ENCODE assay signal across 9 mouse cellular contexts in the genomic region with DNA sequence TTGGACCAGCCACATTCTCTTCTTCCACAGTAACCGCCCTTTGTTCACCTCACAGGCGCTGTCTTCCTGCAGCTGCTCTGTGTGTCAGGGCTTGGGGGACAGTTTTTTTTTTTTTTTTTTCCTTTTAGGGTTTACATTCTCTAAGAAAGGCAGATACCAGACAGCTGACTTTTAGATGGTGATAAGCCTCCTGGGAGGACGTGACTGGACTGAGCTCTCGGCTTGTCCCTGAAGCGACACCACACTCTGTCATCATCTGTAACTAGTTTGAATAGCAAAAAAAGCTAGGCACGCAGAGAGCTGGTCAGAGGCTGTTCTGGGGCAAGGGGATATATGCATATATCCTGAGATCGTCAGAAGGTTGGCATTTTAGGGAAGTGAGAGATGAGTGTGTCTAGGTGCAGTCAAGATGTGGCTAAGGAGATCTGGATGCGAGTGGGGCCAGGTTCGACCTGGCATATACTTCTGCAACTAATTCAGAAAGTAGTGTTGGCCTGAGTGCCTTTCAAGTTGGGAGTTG. TPM values are rescaled to one million over a fixed set of nuclear protein-coding genes. Genes with fewer than 3 reads are reported as not detected.
DNase-seq lines count a peak whose midpoint lies in the region; ATAC-seq and TF ChIP-seq lines count a peak whose summit lies in the region.
"Had no signal": no experiment of that assay in that cellular context is flagged by ENCODE, and none has a peak within 500 bp of the region (broad histone marks: within the 10 kb centered on the region; RNA-seq: fewer than 3 reads in every experiment).

No protein-coding gene starts in this region.

- TF ChIP-seq CTCF in kidney, postnatal 0 days (IDR thresholded peaks at IDR 0.05; ENCODE audit: low read depth), result no peak

- 0 out of 2 replicates have a peak overlapping the region, but pooled peaks have one; percentile 18 for H3K4me2 ChIP-seq in kidney, postnatal 0 days (ENCODE audit: low read length)
- H3K4me2 ChIP-seq in hindbrain, embryonic 11.5 days (replicated peaks; ENCODE audit: low read depth, low read length), result no peak overlapping the region
- H3K4me2 ChIP-seq in neural tube, embryonic 12.5 days (replicated peaks), result no peak overlapping the region; the same call in 1 of the 2 replicates

- no peak overlapping the region for H3K4me3 ChIP-seq in kidney, postnatal 0 days (replicated peaks; ENCODE audit: low read depth, low read length)
- no peak overlapping the region for H3K4me3 ChIP-seq in hindbrain, embryonic 11.5 days (ENCODE audit: low read depth, low read length)
- no peak overlapping the region for H3K4me3 ChIP-seq in neural tube, embryonic 12.5 days

- H3K27ac ChIP-seq in kidney, postnatal 0 days, result peak overlapping the region; percentile 26; the same call in 1 of the 2 replicates
- H3K27ac ChIP-seq in hindbrain, embryonic 11.5 days (ENCODE audit: low read depth, low read length), result peak overlapping the region; percentile 2
- peak overlapping the region; percentile 50; the same call in 1 of the 2 replicates for H3K27ac ChIP-seq in neural tube, embryonic 12.5 days

- peaks cover 26% of the 10 kb centered on the region for H3K4me1 ChIP-seq in kidney, postnatal 0 days (replicated peaks; ENCODE audit: insufficient read depth, low read length)
- H3K4me1 ChIP-seq in hindbrain, embryonic 11.5 days (replicated peaks; ENCODE audit: control insufficient read depth, insufficient read depth, low read length), result peaks cover 8% of the 10 kb centered on the region
- H3K4me1 ChIP-seq in neural tube, embryonic 12.5 days, result peaks cover 32% of the 10 kb centered on the region

- DNase-seq in kidney, postnatal 0 days (ENCODE audit: low spot score), result peak; percentile 17
- no peak for DNase-seq in kidney, postnatal 10 days
- DNase-seq in adrenal gland, postnatal 25 days, result peak; percentile 19
- DNase-seq in hindbrain, embryonic 11.5 days (ENCODE audit: low spot score), result peak; percentile 45
- DNase-seq in frontal cortex, adult 2 months (ENCODE audit: extremely low spot score in 1 of 2, low spot score in 1 of 2), result no peak
- no peak for DNase-seq in layer of hippocampus, postnatal 36 days
- DNase-seq in cerebellum, postnatal 25 days, result no peak
- DNase-seq: gastrocnemius, postnatal 36 days had no signal

- H3K9me3 ChIP-seq in kidney, postnatal 0 days (replicated peaks; ENCODE audit: low read length), result no peaks in the 10 kb centered on the region
- no peaks in the 10 kb centered on the region for H3K9me3 ChIP-seq in hindbrain, embryonic 11.5 days (ENCODE audit: control insufficient read depth, low read length)
- no peaks in the 10 kb centered on the region for H3K9me3 ChIP-seq in neural tube, embryonic 12.5 days

- ATAC-seq in kidney, postnatal 0 days (replicated peaks; ENCODE audit: low FRiP score, low read depth), result no peak
- peak; percentile 54 for ATAC-seq in hindbrain, embryonic 11.5 days (ENCODE audit: low FRiP score)
- peak; percentile 27; the same call in 1 of the 2 replicates for ATAC-seq in neural tube, embryonic 12.5 days (ENCODE audit: low FRiP score, low read depth)

- H3K36me3 ChIP-seq in kidney, postnatal 0 days (ENCODE audit: insufficient read depth, low read length), result no peaks in the 10 kb centered on the region
- no peaks in the 10 kb centered on the region for H3K36me3 ChIP-seq in hindbrain, embryonic 11.5 days (ENCODE audit: control insufficient read depth, insufficient read depth, low read length)
- no peaks in the 10 kb centered on the region for H3K36me3 ChIP-seq in neural tube, embryonic 12.5 days

- no peak overlapping the region for H3K9ac ChIP-seq in kidney, postnatal 0 days (ENCODE audit: low read depth, low read length)
- no peak overlapping the region for H3K9ac ChIP-seq in hindbrain, embryonic 11.5 days (ENCODE audit: low read depth, low read length)
- no peak overlapping the region; the same call in 1 of the 2 replicates for H3K9ac ChIP-seq in neural tube, embryonic 12.5 days

- WGBS in kidney, postnatal 0 days, result 45% methylated on average over 9 of the region's 9 CpGs
- 34% methylated on average over 9 of the region's 9 CpGs for WGBS in hindbrain, embryonic 11.5 days
- WGBS in neural tube, embryonic 12.5 days, result 35% methylated on average over 9 of the region's 9 CpGs

- no peaks in the 10 kb centered on the region for H3K27me3 ChIP-seq in kidney, postnatal 0 days (ENCODE audit: insufficient read depth, low read length)
- no peaks in the 10 kb centered on the region for H3K27me3 ChIP-seq in hindbrain, embryonic 11.5 days (ENCODE audit: control insufficient read depth, insufficient read depth, low read length)
- H3K27me3 ChIP-seq in neural tube, embryonic 12.5 days (replicated peaks), result no peaks in the 10 kb centered on the region

RNA-seq across cellular contexts. Expression of a gene that starts 23.0 kb away (rescaled TPM):
- polyA plus RNA-seq in kidney, postnatal 0 days (2015; fragmentation: Nextera tagmentation; extraction: Ambion mirVana), result 16.6 and 18.5 TPM in 2 replicates
- 50.0 and 67.8 TPM in 2 replicates for total RNA-seq in adrenal gland, postnatal 25 days (2021)
- polyA plus RNA-seq in hindbrain, embryonic 11.5 days (2014; fragmentation: Nextera tagmentation; extraction: Ambion mirVana), result 23.0 and 27.8 TPM in 2 replicates
- 16.2 and 16.8 TPM in 2 replicates for polyA plus RNA-seq in neural tube, embryonic 12.5 days (2016; fragmentation: Nextera tagmentation; extraction: Ambion mirVana)
- 22.6 and 23.7 TPM in 2 replicates for polyA plus RNA-seq in frontal cortex, adult 2 months (2012; rRNA removed)
- 10 to 100 TPM; 66.5 to 69.0 TPM for total RNA-seq in layer of hippocampus, postnatal 36 days (2021)

Comparison
In these comparisons a context has a peak if more than half of its experiments do, and no peak if none do; other contexts are left out.
1. DNase-seq: peak in kidney, postnatal 0 days (single experiment), adrenal gland, postnatal 25 days (single experiment) and hindbrain, embryonic 11.5 days (single experiment); none in kidney, postnatal 10 days (single experiment), frontal cortex, adult 2 months (0 of 2), layer of hippocampus, postnatal 36 days (0 of 2) and cerebellum, postnatal 25 days (0 of 2).
2. Peak in every context shown above with its lines, with median percentiles within 50 percentile points of each other: H3K27ac ChIP-seq.